Mouse (Mus musculus): ENCODE results near the gene Ppp1r27.

Ppp1r27 gene

GRCm38 (mm10) chr11:120545964-120546363 is 5.0 kb downstream of the Ppp1r27 start:
- no peak for DNase-seq (ENCODE audit: inconsistent ontology term)

- DNase-seq (ENCODE audit: inconsistent ontology term), result no peak
Measured at GRCm38 (mm10) chr11:120542376-120542775, 8.6 kb downstream of the Ppp1r27 start.

DNA sequence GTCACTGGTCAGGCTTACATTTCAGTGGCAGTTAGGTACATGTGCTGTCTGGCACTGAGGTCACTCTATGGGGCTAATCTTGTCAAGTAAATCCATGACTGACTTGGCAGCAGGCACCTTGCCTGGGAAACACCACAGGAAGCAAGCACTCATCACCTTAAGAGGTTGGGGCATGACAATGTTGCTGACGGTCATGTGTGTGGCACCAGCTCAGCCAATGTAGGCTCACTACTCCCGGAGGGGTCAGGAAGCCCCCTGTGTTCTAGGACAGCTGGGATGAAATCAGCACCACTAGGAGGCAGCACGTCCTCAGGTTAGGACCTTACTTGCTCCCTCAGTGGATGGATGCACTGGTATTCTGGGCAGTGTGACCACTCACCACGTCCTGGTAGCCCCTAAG is 9.0 kb downstream of the Ppp1r27 start:
- no peak for DNase-seq (ENCODE audit: inconsistent ontology term)

GRCm38 (mm10) chr11:120539285-120540014 is 11.5 kb downstream of the Ppp1r27 start:
- no peak for DNase-seq (ENCODE audit: inconsistent ontology term)

GRCm38 (mm10) chr11:120538955-120539284 is 12.0 kb downstream of the Ppp1r27 start:
- no peak for DNase-seq (ENCODE audit: inconsistent ontology term)

DNA sequence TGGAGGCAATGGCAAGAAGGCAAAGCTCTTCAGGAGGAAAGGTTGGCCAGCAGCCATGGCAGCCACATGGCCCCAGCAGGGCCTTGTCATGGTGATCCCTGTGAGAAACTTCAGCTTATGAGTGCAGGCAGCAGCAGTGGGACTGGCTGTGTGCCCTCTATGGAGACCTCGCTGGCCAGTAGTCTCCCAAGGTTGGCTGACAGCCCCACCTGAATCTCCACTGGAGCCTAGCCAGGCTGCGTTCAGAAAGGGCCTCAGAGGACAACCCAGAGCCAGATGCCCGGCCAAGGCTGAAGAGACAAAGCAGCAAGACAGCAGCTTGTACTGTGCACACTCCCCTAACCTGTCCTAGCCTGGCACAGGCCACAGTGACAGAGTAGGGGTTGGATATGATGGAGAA is 12.4 kb downstream of the Ppp1r27 start:
- DNase-seq (ENCODE audit: inconsistent ontology term), result no peak

GRCm38 (mm10) chr11:120535804-120536203 is 15.1 kb downstream of the Ppp1r27 start:
- no peak for DNase-seq (ENCODE audit: inconsistent ontology term)

DNA sequence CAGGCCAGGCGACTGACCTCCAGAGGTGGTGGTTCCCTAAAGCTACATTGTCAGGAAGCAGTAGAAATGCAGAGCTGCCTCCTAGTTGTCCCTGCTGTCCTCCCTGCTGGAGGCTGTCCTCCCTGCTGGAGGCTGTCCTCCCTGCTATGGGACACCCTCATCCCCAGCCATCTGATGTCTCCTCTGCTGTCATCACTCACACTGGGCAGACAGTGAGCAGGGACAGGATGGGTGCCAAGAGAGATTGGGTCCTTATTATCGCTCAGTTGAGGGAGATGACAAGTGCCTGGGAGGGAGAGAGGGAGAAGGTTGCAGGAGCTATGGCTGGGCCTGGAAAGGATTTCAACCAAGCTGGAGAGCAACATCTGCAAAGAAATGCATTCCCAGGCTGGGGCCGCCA is 15.8 kb downstream of the Ppp1r27 start:
- DNase-seq (ENCODE audit: inconsistent ontology term), result no peak

- DNase-seq (ENCODE audit: inconsistent ontology term), result no peak
Measured at GRCm38 (mm10) chr11:120534093-120534492, 16.8 kb downstream of the Ppp1r27 start.

DNA sequence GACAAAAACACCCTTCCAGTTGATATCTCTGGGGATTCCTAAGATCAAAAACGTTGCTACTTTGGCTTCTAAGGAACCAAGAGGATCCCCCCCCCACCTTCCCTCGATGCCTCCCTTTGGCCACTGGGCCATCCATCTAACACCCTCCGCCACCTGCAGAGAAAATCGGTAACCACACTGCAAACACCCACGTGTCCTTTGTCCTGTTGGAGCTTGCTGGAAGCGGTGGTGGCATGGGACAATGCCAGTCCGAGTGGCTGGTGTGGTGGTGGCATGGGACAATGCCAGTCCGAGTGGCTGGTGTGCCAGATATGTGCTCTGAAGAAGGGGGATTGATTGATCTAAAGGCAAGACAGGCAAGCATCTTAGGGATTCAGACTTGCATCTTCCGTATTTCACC is 19.3 kb downstream of the Ppp1r27 start:
- DNase-seq (ENCODE audit: inconsistent ontology term), result no peak

- no peak for DNase-seq (ENCODE audit: inconsistent ontology term)
Measured at GRCm38 (mm10) chr11:120530085-120530964, 20.6 kb downstream of the Ppp1r27 start, which contains the start of gene Gcgr. TSS of gene Gcgr (plus strand) at chr11:120530699.

DNA sequence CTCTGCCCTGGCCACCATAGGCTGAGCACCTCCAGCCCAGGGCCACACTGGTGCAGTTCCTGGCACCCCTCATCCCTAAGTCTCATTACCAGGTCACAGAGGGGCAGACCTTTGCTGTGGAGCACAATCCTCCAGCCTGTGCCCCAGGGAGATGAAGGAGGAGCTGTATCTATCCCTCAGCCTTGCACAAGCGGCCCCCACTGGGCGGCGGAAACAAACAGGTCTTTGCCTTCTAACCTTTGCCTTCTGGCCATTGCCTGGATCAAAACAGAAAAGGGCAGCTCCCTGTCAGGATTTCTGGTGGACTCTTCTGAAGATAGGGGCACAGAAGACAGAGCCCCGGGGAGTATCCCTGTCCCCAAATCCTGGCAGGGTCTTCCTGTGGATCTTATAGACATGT is 22.0 kb downstream of the Ppp1r27 start:
- DNase-seq (ENCODE audit: inconsistent ontology term), result no peak

DNA sequence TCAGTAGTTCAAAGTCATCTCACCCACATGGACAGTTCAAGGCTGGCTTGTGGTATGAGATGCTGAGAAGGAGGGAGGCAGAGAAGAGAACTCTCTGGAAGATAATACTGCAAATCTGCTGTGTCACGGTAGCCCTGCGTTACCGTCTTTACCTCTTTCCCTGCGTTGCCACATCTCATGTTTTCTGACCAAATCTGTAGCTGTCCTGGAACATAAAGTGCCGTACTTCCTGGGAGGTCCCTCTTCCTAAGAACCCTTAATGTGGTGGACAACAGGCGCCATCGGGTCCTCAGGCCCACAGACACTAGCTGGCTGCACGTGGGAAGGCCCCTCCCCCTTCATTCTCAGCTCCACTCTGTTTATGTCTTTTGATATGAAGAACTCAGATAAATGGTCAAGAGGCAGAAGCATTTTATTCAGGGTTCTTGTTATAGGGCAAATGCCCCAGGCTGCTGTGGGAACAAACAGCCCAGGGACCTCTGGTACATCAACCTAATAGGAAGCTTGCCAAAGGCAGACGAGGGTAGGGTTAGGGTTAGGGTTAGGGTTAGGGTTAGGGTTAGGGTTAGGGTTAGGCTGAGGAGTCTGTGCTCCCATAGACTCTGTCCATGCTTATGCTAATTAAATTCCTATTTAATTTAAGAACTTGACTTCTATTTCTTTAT is 23.1 kb downstream of the Ppp1r27 start:
- no peak for DNase-seq (ENCODE audit: inconsistent ontology term)

DNA sequence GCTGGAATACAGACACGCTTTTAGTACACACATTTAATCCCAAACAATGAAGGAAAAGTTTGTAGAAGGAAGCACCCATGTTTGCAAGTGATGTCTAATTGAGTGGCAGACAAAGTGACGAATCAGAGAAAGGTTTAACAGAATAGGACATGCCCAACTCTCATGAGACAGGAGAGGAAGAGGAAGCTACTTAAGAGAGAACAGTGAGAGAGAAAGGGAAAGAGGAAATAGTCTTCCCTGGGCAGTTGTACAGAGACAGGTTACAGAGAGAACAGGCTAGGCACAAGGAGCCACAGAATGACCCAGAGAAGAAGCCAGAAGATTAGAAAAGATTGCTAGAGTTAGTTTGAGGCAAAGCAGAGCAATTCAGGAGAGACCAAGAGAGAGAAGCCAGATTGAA is 25.0 kb downstream of the Ppp1r27 start:
- no peak for DNase-seq (ENCODE audit: inconsistent ontology term)

DNA sequence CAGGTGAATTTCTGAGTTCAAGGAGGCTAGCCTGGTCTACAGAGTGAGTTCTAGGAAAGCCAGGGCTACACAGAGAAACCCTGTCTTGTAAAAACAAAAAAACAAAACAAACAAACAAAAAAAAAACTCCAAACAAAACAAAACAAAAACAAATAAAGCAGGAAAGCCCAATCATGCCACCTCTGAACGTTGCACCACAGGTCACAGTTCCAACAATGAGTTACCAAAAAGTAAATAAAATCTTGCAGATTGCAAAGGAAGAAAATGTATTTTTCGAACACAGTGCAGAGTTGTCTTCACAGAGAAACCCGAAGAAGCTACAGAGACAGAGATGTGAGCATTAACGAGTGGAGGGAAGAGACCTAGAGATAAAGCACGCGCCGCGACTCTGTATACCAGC is 28.4 kb downstream of the Ppp1r27 start:
- DNase-seq (ENCODE audit: inconsistent ontology term), result no peak

- no peak for DNase-seq (ENCODE audit: inconsistent ontology term)
Measured at GRCm38 (mm10) chr11:120520967-120521540, 29.9 kb downstream of the Ppp1r27 start.

GRCm38 (mm10) chr11:120520498-120520897 is 30.4 kb downstream of the Ppp1r27 start:
- no peak for DNase-seq (ENCODE audit: inconsistent ontology term)

DNA sequence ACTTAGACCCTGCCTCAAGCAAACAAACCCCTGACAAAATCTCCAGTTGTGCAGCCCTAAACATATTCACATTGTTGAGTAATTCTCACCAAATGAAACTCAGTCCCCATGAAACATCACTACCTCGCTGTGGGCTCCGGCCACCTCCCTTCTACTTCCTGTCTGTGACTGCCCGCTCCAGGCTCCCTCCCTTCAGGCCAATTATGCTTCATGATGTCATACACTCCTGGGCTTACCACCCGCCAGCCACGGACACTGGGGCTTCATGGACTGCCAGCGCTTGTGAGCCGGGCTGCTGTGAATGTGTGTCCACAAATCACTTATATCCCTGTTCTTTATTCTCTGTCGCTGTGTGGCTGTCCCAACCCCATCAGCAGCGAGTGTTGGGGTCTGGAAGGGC is 31.2 kb downstream of the Ppp1r27 start:
- peak; percentile 72 for DNase-seq (ENCODE audit: inconsistent ontology term)

DNA sequence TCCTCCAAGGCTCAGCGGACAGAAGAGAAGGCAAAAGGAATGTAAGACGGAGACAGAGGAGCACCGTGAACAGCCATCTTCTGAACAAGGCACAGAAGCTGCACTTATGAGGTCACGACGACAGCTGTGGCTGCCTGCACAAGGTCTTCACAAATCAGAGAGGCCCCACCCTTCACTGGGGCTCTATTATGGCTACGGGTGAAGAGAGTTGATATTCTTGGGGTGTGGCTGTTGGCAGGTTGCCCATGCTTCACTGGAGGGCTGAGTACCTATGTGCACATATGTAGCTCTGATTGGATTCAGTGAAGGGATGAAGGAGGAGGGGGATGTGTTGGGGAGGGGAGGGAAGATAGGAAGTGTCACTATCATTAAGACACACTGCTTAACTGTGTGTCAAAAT is 32.4 kb downstream of the Ppp1r27 start:
- DNase-seq (ENCODE audit: inconsistent ontology term), result no peak

GRCm38 (mm10) chr11:120518027-120518426 is 32.9 kb downstream of the Ppp1r27 start:
- no peak for DNase-seq (ENCODE audit: inconsistent ontology term)

DNA sequence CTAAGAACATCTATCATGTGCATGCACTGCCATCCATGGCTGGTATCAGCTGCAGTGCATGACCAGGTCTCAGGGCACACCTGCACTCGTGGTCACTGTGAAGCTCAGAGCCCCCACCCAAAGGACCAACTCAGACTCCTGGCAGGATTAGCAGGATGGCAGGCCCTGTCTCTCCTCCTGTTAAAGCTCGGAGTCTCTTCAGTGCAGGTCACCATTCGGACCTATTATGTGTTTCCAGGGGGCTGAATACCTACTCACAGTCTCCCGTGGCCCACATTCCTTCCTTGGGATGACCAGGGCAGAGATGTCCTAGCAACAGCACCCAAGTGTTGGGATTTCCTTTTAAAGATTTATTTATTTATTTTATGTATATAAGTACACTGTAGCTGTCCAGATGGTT is 33.8 kb downstream of the Ppp1r27 start:
- DNase-seq (ENCODE audit: inconsistent ontology term), result no peak

GRCm38 (mm10) chr11:120515611-120516010 is 35.3 kb downstream of the Ppp1r27 start:
- peak; percentile 69 for DNase-seq (ENCODE audit: inconsistent ontology term)
